Comparison of ENCODE assay signal across 7 mouse cellular contexts in genomic region chr3:129536109-129536508, GRCm38 (mm10). TPM values are rescaled to one million over a fixed set of nuclear protein-coding genes. Genes with fewer than 3 reads are reported as not detected.
A peak's percentile ranks its signal among the peaks of the same experiment; 100 is the strongest.
DNase-seq lines count a peak whose midpoint lies in the region; ATAC-seq lines count a peak whose summit lies in the region.

No protein-coding gene starts in this region.

- H3K4me2 ChIP-seq in intestine, embryonic 15.5 days (replicated peaks): peak overlapping the region; percentile 66

- H3K27me3 ChIP-seq in intestine, embryonic 15.5 days (replicated peaks): no peaks in the 10 kb centered on the region
- no peaks in the 10 kb centered on the region for H3K27me3 ChIP-seq in midbrain, embryonic 10.5 days (ENCODE audit: low read depth, poor library complexity, severe bottlenecking)

- H3K9me3 ChIP-seq in intestine, embryonic 15.5 days: no peaks in the 10 kb centered on the region
- no peaks in the 10 kb centered on the region for H3K9me3 ChIP-seq in midbrain, embryonic 10.5 days (replicated peaks)

- no peaks in the 10 kb centered on the region for H3K36me3 ChIP-seq in intestine, embryonic 15.5 days
- peaks cover 18% of the 10 kb centered on the region for H3K36me3 ChIP-seq in midbrain, embryonic 10.5 days

- peak overlapping the region; percentile 41; the same call in 1 of the 2 replicates for H3K9ac ChIP-seq in intestine, embryonic 15.5 days

- peak overlapping the region; percentile 97 for H3K27ac ChIP-seq in intestine, embryonic 15.5 days
- H3K27ac ChIP-seq in midbrain, embryonic 10.5 days (replicated peaks): peak overlapping the region; percentile 100

- H3K4me3 ChIP-seq in intestine, embryonic 15.5 days (replicated peaks): peak overlapping the region; percentile 34
- peak overlapping the region; percentile 91 for H3K4me3 ChIP-seq in midbrain, embryonic 10.5 days

- intact Hi-C loops in left cerebral cortex, postnatal 25 days (cut with DNase I): loop anchor here (5.0 kb wide), 2 partner anchors 41 to 76 kb away; no protein-coding TSS in a partner anchor

- peak; percentile 81 to 84 for DNase-seq in adrenal gland, adult 18-20 months (ENCODE audit: low spot score in 2 of 2)
- peak; percentile 99 for DNase-seq in embryo, embryonic 11 days
- DNase-seq in gastrocnemius, postnatal 25 days: peak; percentile 81
- peak; percentile 93 to 99 for DNase-seq in left cerebral cortex, postnatal 25 days (ENCODE audit: low spot score in 2 of 2)
- peak; percentile 87 for DNase-seq in midbrain, embryonic 10.5 days (ENCODE audit: low spot score)
- DNase-seq in right cerebral cortex, postnatal 4 days: peak; percentile 81

- peaks cover 12% of the 10 kb centered on the region for H3K4me1 ChIP-seq in intestine, embryonic 15.5 days (replicated peaks)
- peaks cover 59% of the 10 kb centered on the region for H3K4me1 ChIP-seq in midbrain, embryonic 10.5 days

- peak; percentile 90 for ATAC-seq in intestine, embryonic 15.5 days

- WGBS in intestine, embryonic 15.5 days: under 1% methylated on average over 11 of the region's 11 CpGs
- 1% methylated on average over 11 of the region's 11 CpGs for WGBS in midbrain, embryonic 10.5 days

RNA-seq across cellular contexts. Expression of gene Elovl6, which starts 4.0 kb away (rescaled TPM):
- total RNA-seq in adrenal gland, adult 18-20 months (2021): 100 to 1,000 TPM; 124 to 187 TPM
- total RNA-seq in gastrocnemius, postnatal 25 days (2021): 1 to 10 TPM; 1.1 to 1.6 TPM
- 46.4 and 47.8 TPM in 2 replicates for polyA plus RNA-seq in intestine, embryonic 15.5 days (2015; fragmentation: Nextera tagmentation; extraction: Ambion mirVana)
- total RNA-seq in left cerebral cortex, postnatal 25 days (2021): 10 to 100 TPM; 33.7 to 34.7 TPM
- polyA plus RNA-seq in midbrain, embryonic 10.5 days (2016; fragmentation: Nextera tagmentation; extraction: Ambion mirVana): 39.5 TPM in 2 replicates

Comparison
In these comparisons a context has a peak if more than half of its experiments do, and no peak if none do; other contexts are left out.
1. Peak in every context shown above with its lines: DNase-seq, ATAC-seq, H3K4me3 ChIP-seq and H3K27ac ChIP-seq.
2. RNA of gene Elovl6, which starts 4.0 kb away (total RNA-seq): 124 to 187 TPM in adrenal gland, adult 18-20 months and 33.7 to 34.7 TPM in left cerebral cortex, postnatal 25 days; 1.1 to 1.6 TPM in gastrocnemius, postnatal 25 days; every median in the first group is over 10 times any median in the second.